Comparison of ENCODE assay signal across 7 mouse cellular contexts in the genomic region with DNA sequence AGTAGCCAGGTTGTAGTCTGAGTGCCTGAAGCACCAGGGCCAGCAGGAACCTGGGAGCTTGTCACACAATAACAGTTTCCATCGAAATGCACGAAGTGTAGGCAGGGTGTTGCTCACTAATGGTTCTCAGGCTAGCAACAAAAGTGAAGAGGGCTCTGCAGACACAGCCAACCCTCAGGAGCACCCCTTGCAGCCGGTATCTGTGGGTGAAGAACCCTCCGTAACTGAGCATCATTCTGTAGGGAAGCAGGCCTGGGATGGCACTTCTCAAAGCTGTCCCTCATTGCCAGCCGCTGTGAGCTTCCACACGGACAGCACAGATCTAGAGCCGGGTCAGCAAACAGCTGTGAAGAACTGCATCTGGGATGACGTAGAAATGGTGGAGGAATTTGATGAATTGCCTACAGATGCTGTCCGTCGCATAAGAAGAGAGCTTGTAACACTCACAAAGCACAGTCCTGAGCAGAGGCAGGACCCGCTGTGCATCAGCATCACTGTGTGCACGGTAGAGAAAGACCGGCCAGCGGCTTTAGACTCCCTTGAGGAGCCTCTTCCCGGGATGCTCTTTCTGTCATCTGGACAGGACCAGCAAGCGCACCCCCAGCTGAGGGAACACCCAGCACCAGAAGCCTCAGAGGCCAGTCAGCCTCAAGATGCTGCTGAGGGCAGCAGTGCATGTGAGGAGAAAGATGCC.
DNase-seq lines count a peak whose midpoint lies in the region; ATAC-seq and TF ChIP-seq lines count a peak whose summit lies in the region.
"Not testable (repeated sequence)": the region's sequence is repeated elsewhere in the genome, so short reads cannot be mapped to it uniquely, and the experiment has no call there.

No protein-coding gene starts in this region.

- H3K4me2 ChIP-seq in hindbrain, embryonic 13.5 days; hindbrain, embryonic 16.5 days (ENCODE audit: low read length); liver, embryonic 11.5 days: not testable (repeated sequence)

- not testable (repeated sequence) for H3K9ac ChIP-seq in hindbrain, embryonic 13.5 days; hindbrain, embryonic 16.5 days (ENCODE audit: low read depth, low read length); liver, embryonic 11.5 days (ENCODE audit: low read depth, low read length)

- not testable (repeated sequence) for DNase-seq in layer of hippocampus, adult 2 months (ENCODE audit: low spot score in 2 of 2); liver, embryonic 11.5 days (ENCODE audit: low spot score)
- DNase-seq in mesoderm, embryonic 11.5 days (ENCODE audit: low read depth, low spot score), result peak; percentile 17

- H3K4me1 ChIP-seq in E14TG2a.4 (replicated peaks; ENCODE audit: low read depth, low read length), result peaks cover 37% of the 10 kb centered on the region
- not testable (repeated sequence) for H3K4me1 ChIP-seq in hindbrain, embryonic 13.5 days (replicated peaks); hindbrain, embryonic 16.5 days (ENCODE audit: control insufficient read depth, insufficient read depth, low read depth, low read length); liver, embryonic 11.5 days (replicated peaks; ENCODE audit: control insufficient read depth, insufficient read depth, low read length)

- WGBS in hindbrain, embryonic 13.5 days, result 79% methylated on average over 16 of the region's 16 CpGs
- WGBS in hindbrain, embryonic 16.5 days, result 74% methylated on average over 16 of the region's 16 CpGs
- WGBS in liver, embryonic 11.5 days, result 89% methylated on average over 16 of the region's 16 CpGs

- peak overlapping the region; percentile 40; the same call in 1 of the 2 replicates for H3K27ac ChIP-seq in hindbrain, embryonic 13.5 days
- H3K27ac ChIP-seq in hindbrain, embryonic 16.5 days (ENCODE audit: low read depth, low read length); liver, embryonic 11.5 days (ENCODE audit: low read depth, low read length): not testable (repeated sequence)
- H3K27ac ChIP-seq in layer of hippocampus, adult 2 months, result peak overlapping the region; percentile 83

- not testable (repeated sequence) for H3K9me3 ChIP-seq in E14TG2a.4 (ENCODE audit: low read length); hindbrain, embryonic 13.5 days; hindbrain, embryonic 16.5 days (ENCODE audit: control insufficient read depth, low read length); liver, embryonic 11.5 days (ENCODE audit: control insufficient read depth, low read length)

- 0 out of 2 replicates have a peak, but pooled peaks have one; percentile 16 for ATAC-seq in erythroid progenitor cell, adult 5-6 weeks (replicated peaks; ENCODE audit: low FRiP score, poor library complexity, severe bottlenecking)
- peak; percentile 52; the same call in 1 of the 2 replicates for ATAC-seq in hindbrain, embryonic 13.5 days (ENCODE audit: low FRiP score)
- peak; percentile 66 for ATAC-seq in hindbrain, embryonic 16.5 days
- 0 out of 2 replicates have a peak, but pooled peaks have one; percentile 20 for ATAC-seq in liver, embryonic 11.5 days (replicated peaks; ENCODE audit: low FRiP score)

- peaks cover 11% of the 10 kb centered on the region for H3K36me3 ChIP-seq in E14TG2a.4 (ENCODE audit: insufficient read depth, low read length)
- peaks cover 14% of the 10 kb centered on the region for H3K36me3 ChIP-seq in hindbrain, embryonic 13.5 days
- H3K36me3 ChIP-seq in hindbrain, embryonic 16.5 days (ENCODE audit: control insufficient read depth, insufficient read depth, low read length); liver, embryonic 11.5 days (ENCODE audit: control insufficient read depth, insufficient read depth, low read length): not testable (repeated sequence)

- H3K4me3 ChIP-seq in E14TG2a.4 (replicated peaks; ENCODE audit: low read length), result 0 out of 2 replicates have a peak overlapping the region, but pooled peaks have one; percentile 45
- not testable (repeated sequence) for H3K4me3 ChIP-seq in hindbrain, embryonic 13.5 days; hindbrain, embryonic 16.5 days (ENCODE audit: low read length); layer of hippocampus, adult 2 months; liver, embryonic 11.5 days (ENCODE audit: low read depth, low read length)

- H3K27me3 ChIP-seq in E14TG2a.4 (ENCODE audit: insufficient read depth, low read length); hindbrain, embryonic 13.5 days; hindbrain, embryonic 16.5 days (replicated peaks; ENCODE audit: control insufficient read depth, insufficient read depth, low read length); liver, embryonic 11.5 days (replicated peaks; ENCODE audit: control insufficient read depth, insufficient read depth, low read length): not testable (repeated sequence)

- TF ChIP-seq CTCF in E14TG2a.4 (conservative IDR thresholded peaks at IDR 0.05; ENCODE audit: low read length); layer of hippocampus, adult 2 months (conservative IDR thresholded peaks at IDR 0.05): not testable (repeated sequence)

Comparison
In these comparisons a context has a peak if more than half of its experiments do, and no peak if none do; other contexts are left out.
1. ATAC-seq: peak in every context shown above with its lines; median percentile 66 in hindbrain, embryonic 16.5 days; 52 in hindbrain, embryonic 13.5 days; 20 in liver, embryonic 11.5 days; 16 in erythroid progenitor cell, adult 5-6 weeks.